Comparison of ENCODE assay signal across 16 mouse cellular contexts in genomic region chr4:148604141-148604540, GRCm38 (mm10). TPM values are rescaled to one million over a fixed set of nuclear protein-coding genes. Genes with fewer than 3 reads are reported as not detected.
DNase-seq lines count a peak whose midpoint lies in the region; ATAC-seq lines count a peak whose summit lies in the region.
"Had no signal": no experiment of that assay in that cellular context is flagged by ENCODE, and none has a peak within 500 bp of the region (broad histone marks: within the 10 kb centered on the region; RNA-seq: fewer than 3 reads in every experiment).

No protein-coding gene starts in this region.

- WGBS in liver, embryonic 13.5 days (ENCODE audit: insufficient replicate concordance), result 70% methylated on average over 7 of the region's 7 CpGs
- 74% methylated on average over 7 of the region's 7 CpGs for WGBS in stomach, embryonic 15.5 days

- H3K9ac ChIP-seq in liver, embryonic 13.5 days, result no peak overlapping the region
- H3K9ac ChIP-seq in stomach, embryonic 15.5 days, result no peak overlapping the region
- H3K9ac ChIP-seq: kidney, embryonic 15.5 days had no signal

- H3K27ac ChIP-seq in liver, embryonic 13.5 days, result no peak overlapping the region
- peak overlapping the region; percentile 36; the same call in 1 of the 2 replicates for H3K27ac ChIP-seq in stomach, embryonic 15.5 days
- H3K27ac ChIP-seq: heart, embryonic 10.5 days; hindbrain, postnatal 0 days; kidney, embryonic 15.5 days had no signal

- peak; percentile 49 for DNase-seq in adrenal gland, postnatal 14 days
- DNase-seq in adrenal gland, postnatal 10 days, result no peak
- DNase-seq in liver, embryonic 13.5 days, result no peak
- DNase-seq in liver, result no peak
- DNase-seq in layer of hippocampus, postnatal 36 days, result peak; percentile 63 to 70
- no peak for DNase-seq in spleen, postnatal 10 days (ENCODE audit: low spot score in 2 of 2)

- no peaks in the 10 kb centered on the region; the same call in 1 of the 2 replicates for H3K9me3 ChIP-seq in liver, embryonic 13.5 days (replicated peaks)
- H3K9me3 ChIP-seq in stomach, embryonic 15.5 days, result no peaks in the 10 kb centered on the region
- H3K9me3 ChIP-seq: heart, embryonic 10.5 days had no signal

- H3K4me2 ChIP-seq in liver, embryonic 13.5 days, result peak overlapping the region; percentile 37; the same call in 1 of the 2 replicates
- H3K4me2 ChIP-seq in stomach, embryonic 15.5 days, result no peak overlapping the region
- H3K4me2 ChIP-seq: kidney, embryonic 15.5 days had no signal

- peaks cover 32% of the 10 kb centered on the region for H3K4me1 ChIP-seq in liver, embryonic 13.5 days (replicated peaks)
- H3K4me1 ChIP-seq in stomach, embryonic 15.5 days, result no peaks in the 10 kb centered on the region

- no peak overlapping the region for H3K4me3 ChIP-seq in liver, embryonic 13.5 days (replicated peaks)
- no peak overlapping the region for H3K4me3 ChIP-seq in stomach, embryonic 15.5 days (replicated peaks)
- H3K4me3 ChIP-seq: heart, embryonic 10.5 days; kidney, embryonic 15.5 days; myocyte had no signal

- H3K36me3 ChIP-seq in liver, embryonic 13.5 days, result peaks cover 5% of the 10 kb centered on the region
- peaks cover 4% of the 10 kb centered on the region; the same call in 1 of the 2 replicates for H3K36me3 ChIP-seq in stomach, embryonic 15.5 days

- no peaks in the 10 kb centered on the region for H3K27me3 ChIP-seq in liver, embryonic 13.5 days
- H3K27me3 ChIP-seq in stomach, embryonic 15.5 days (replicated peaks), result no peaks in the 10 kb centered on the region
- H3K27me3 ChIP-seq: kidney, embryonic 15.5 days had no signal

- ATAC-seq in liver, embryonic 13.5 days (ENCODE audit: low read depth), result no peak
- no peak for ATAC-seq in stomach, embryonic 15.5 days (ENCODE audit: insufficient read depth, low FRiP score, low read depth)
- no peak for ATAC-seq in granulocyte monocyte progenitor cell, adult 5-6 weeks (replicated peaks; ENCODE audit: poor library complexity, severe bottlenecking)

RNA-seq across cellular contexts. Expression of gene Masp2, which starts 1.8 kb away (rescaled TPM):
- total RNA-seq in adrenal gland, postnatal 14 days (2021), result 2.5 and 32.8 TPM in 2 replicates
- 10 to 100 TPM; 17.2 to 34.8 TPM for total RNA-seq in adrenal gland, postnatal 10 days (2021)
- polyA plus RNA-seq in liver, embryonic 13.5 days (2015; fragmentation: Nextera tagmentation; extraction: Ambion mirVana), result 14.8 and 15.0 TPM in 2 replicates
- 1 to 10 TPM; 3.2 to 4.1 TPM for total RNA-seq in layer of hippocampus, postnatal 36 days (2021)
- polyA plus RNA-seq in stomach, embryonic 15.5 days (2015; fragmentation: Nextera tagmentation; extraction: Ambion mirVana), result 1.5 and 4.4 TPM in 2 replicates
- 0.47 TPM in 1 of 2 replicates, not detected in the other for total RNA-seq in granulocyte monocyte progenitor cell, adult 5-6 weeks (2014; fragmentation: Nextera tagmentation)
- 0.46 and 0.65 TPM in 2 replicates for total RNA-seq in granulocyte monocyte progenitor cell, adult 5-6 weeks (2017)

RNA-seq across cellular contexts. Expression of gene Srm, which starts 12.8 kb away (rescaled TPM):
- total RNA-seq in adrenal gland, postnatal 14 days (2021), result 69.7 and 92.4 TPM in 2 replicates
- total RNA-seq in adrenal gland, postnatal 10 days (2021), result 10 to 100 TPM; 63.1 to 69.7 TPM
- 235 and 259 TPM in 2 replicates for polyA plus RNA-seq in liver, embryonic 13.5 days (2015; fragmentation: Nextera tagmentation; extraction: Ambion mirVana)
- 10 to 100 TPM; 68.4 to 70.0 TPM for total RNA-seq in layer of hippocampus, postnatal 36 days (2021)
- 222 and 230 TPM in 2 replicates for polyA plus RNA-seq in stomach, embryonic 15.5 days (2015; fragmentation: Nextera tagmentation; extraction: Ambion mirVana)
- 230 and 275 TPM in 2 replicates for total RNA-seq in granulocyte monocyte progenitor cell, adult 5-6 weeks (2014; fragmentation: Nextera tagmentation)
- 53.4 and 63.4 TPM in 2 replicates for total RNA-seq in granulocyte monocyte progenitor cell, adult 5-6 weeks (2017)

RNA-seq across cellular contexts. Expression of gene Tardbp, which starts 22.7 kb away (rescaled TPM):
- total RNA-seq in adrenal gland, postnatal 14 days (2021), result 290 and 302 TPM in 2 replicates
- total RNA-seq in adrenal gland, postnatal 10 days (2021), result 100 to 1,000 TPM; 214 to 253 TPM
- polyA plus RNA-seq in liver, embryonic 13.5 days (2015; fragmentation: Nextera tagmentation; extraction: Ambion mirVana), result 180 and 240 TPM in 2 replicates
- total RNA-seq in layer of hippocampus, postnatal 36 days (2021), result 100 to 1,000 TPM; 218 to 224 TPM
- 306 and 317 TPM in 2 replicates for polyA plus RNA-seq in stomach, embryonic 15.5 days (2015; fragmentation: Nextera tagmentation; extraction: Ambion mirVana)
- 411 and 464 TPM in 2 replicates for total RNA-seq in granulocyte monocyte progenitor cell, adult 5-6 weeks (2014; fragmentation: Nextera tagmentation)
- total RNA-seq in granulocyte monocyte progenitor cell, adult 5-6 weeks (2017), result 541 and 579 TPM in 2 replicates

RNA-seq across cellular contexts. Expression of gene Gm572, which starts 39.0 kb away (rescaled TPM):
- total RNA-seq in adrenal gland, postnatal 14 days (2021), result not detected in 2 replicates
- total RNA-seq in adrenal gland, postnatal 10 days (2021), result under 1 TPM in 1 of 2 experiments, not detected in 1; 0.64 TPM
- not detected in 2 replicates for polyA plus RNA-seq in liver, embryonic 13.5 days (2015; fragmentation: Nextera tagmentation; extraction: Ambion mirVana)
- not detected for total RNA-seq in layer of hippocampus, postnatal 36 days (2021)
- 0.09 TPM in 2 replicates for polyA plus RNA-seq in stomach, embryonic 15.5 days (2015; fragmentation: Nextera tagmentation; extraction: Ambion mirVana)
- not detected in 2 replicates for total RNA-seq in granulocyte monocyte progenitor cell, adult 5-6 weeks (2014; fragmentation: Nextera tagmentation)
- total RNA-seq in granulocyte monocyte progenitor cell, adult 5-6 weeks (2017), result not detected in 2 replicates
- total RNA-seq: hindbrain, postnatal 0 days; megakaryocyte progenitor cell, adult 5-6 weeks; MEL had no signal
- polyA plus RNA-seq: forebrain, embryonic 11.5 days; heart, embryonic 10.5 days; hindbrain, postnatal 0 days; kidney, embryonic 15.5 days; thymus, postnatal 0 days had no signal

RNA-seq across cellular contexts. Expression of gene Exosc10, which starts 45.9 kb away (rescaled TPM):
- 49.5 and 56.3 TPM in 2 replicates for total RNA-seq in adrenal gland, postnatal 14 days (2021)
- total RNA-seq in adrenal gland, postnatal 10 days (2021), result 10 to 100 TPM; 45.7 to 55.6 TPM
- polyA plus RNA-seq in liver, embryonic 13.5 days (2015; fragmentation: Nextera tagmentation; extraction: Ambion mirVana), result 44.5 and 52.1 TPM in 2 replicates
- total RNA-seq in layer of hippocampus, postnatal 36 days (2021), result 10 to 100 TPM; 50.5 to 52.7 TPM
- polyA plus RNA-seq in stomach, embryonic 15.5 days (2015; fragmentation: Nextera tagmentation; extraction: Ambion mirVana), result 68.1 and 78.7 TPM in 2 replicates
- total RNA-seq in granulocyte monocyte progenitor cell, adult 5-6 weeks (2014; fragmentation: Nextera tagmentation), result 63.9 and 80.2 TPM in 2 replicates
- total RNA-seq in granulocyte monocyte progenitor cell, adult 5-6 weeks (2017), result 57.7 and 62.5 TPM in 2 replicates

Comparison
In these comparisons a context has a peak if more than half of its experiments do, and no peak if none do; other contexts are left out.
1. DNase-seq: peak in adrenal gland, postnatal 14 days (single experiment) and layer of hippocampus, postnatal 36 days (2 of 2); none in adrenal gland, postnatal 10 days (single experiment), liver, embryonic 13.5 days (single experiment), liver (single experiment) and spleen, postnatal 10 days (0 of 2).